Mouse (Mus musculus) myocyte (in vitro differentiated cells): ENCODE results near the gene Smg9. TPM values are rescaled to one million over a fixed set of nuclear protein-coding genes. Genes with fewer than 3 reads are reported as not detected.

Source experiments
- H3K27me3 ChIP-seq: one replicate; pipeline ENCODE4 v1.6.1; 2011; ENCODE audit not compliant: control insufficient read depth, insufficient read depth, insufficient read length
- H3K36me3 ChIP-seq: one replicate; pipeline ENCODE4 v1.6.1; 2011; ENCODE audit not compliant: control insufficient read depth, insufficient read depth
- H3K4me2 ChIP-seq: one replicate; pipeline ENCODE4 v1.6.1; 2011; ENCODE audit warnings: low read depth, control low read depth
- H3K4me3 ChIP-seq: one replicate; pipeline ENCODE4 v1.5.1; 2011; ENCODE audit warnings: mild to moderate bottlenecking, control low read depth, moderate library complexity
- H3K79me2 ChIP-seq: one replicate; pipeline ENCODE4 v1.6.1; 2011; ENCODE audit not compliant: control insufficient read depth, insufficient read depth
- H3ac ChIP-seq: one replicate; pipeline ENCODE4 v1.6.1; 2011; ENCODE audit not compliant: control insufficient read depth, insufficient read length
- CEBPB ChIP-seq: IDR thresholded peaks from 2 replicates; pipeline ENCODE4 v1.6.1; 2011; ENCODE audit warnings: mild to moderate bottlenecking, moderate library complexity; ENCODE audit not compliant: poor library complexity, insufficient read depth, severe bottlenecking
- E2F4 ChIP-seq: IDR thresholded peaks from one replicate; pipeline ENCODE4 v1.6.1; 2011; ENCODE audit warnings: mild to moderate bottlenecking, control low read depth, moderate library complexity; ENCODE audit not compliant: insufficient read depth
- MAX ChIP-seq: IDR thresholded peaks from one replicate; pipeline ENCODE4 v1.6.1; 2011; ENCODE audit warnings: low read depth, mild to moderate bottlenecking, control low read depth
- MYOD1 ChIP-seq, 3 experiments: IDR thresholded peaks; one replicate each; pipeline ENCODE4 v1.6.1; 2011; ENCODE audit warnings: control low read depth in 2 of 3, low read depth in 2 of 3, mild to moderate bottlenecking in 2 of 3, moderate library complexity in 1 of 3; ENCODE audit not compliant: insufficient read length in 2 of 3, control insufficient read depth in 1 of 3
- MYOG ChIP-seq, 3 experiments: IDR thresholded peaks; one replicate each; pipeline ENCODE4 v1.6.1; 2011; ENCODE audit warnings: control low read depth in 2 of 3, low read depth in 2 of 3, mild to moderate bottlenecking in 2 of 3; ENCODE audit not compliant: insufficient read length in 2 of 3, control insufficient read depth in 1 of 3, insufficient read depth in 1 of 3
- POLR2A ChIP-seq: IDR thresholded peaks from one replicate; pipeline ENCODE4 v1.6.1; 2011; ENCODE audit warnings: low read depth, mild to moderate bottlenecking, control low read depth, moderate library complexity; ENCODE audit not compliant: insufficient read length
- POLR2AphosphoS2 ChIP-seq: IDR thresholded peaks from one replicate; pipeline ENCODE4 v1.6.1; 2011; ENCODE audit warnings: low read depth, control low read depth; ENCODE audit not compliant: insufficient read length
- REST ChIP-seq: IDR thresholded peaks from one replicate; pipeline ENCODE4 v1.6.1; 2011; ENCODE audit warnings: mild to moderate bottlenecking, control low read depth, moderate library complexity; ENCODE audit not compliant: insufficient read depth, insufficient read length
- SRF ChIP-seq: IDR thresholded peaks from one replicate; pipeline ENCODE4 v1.6.1; 2011; ENCODE audit warnings: low read depth; ENCODE audit not compliant: control insufficient read depth, insufficient read length
- TCF12 ChIP-seq: IDR thresholded peaks from one replicate; pipeline ENCODE4 v1.6.1; 2011; ENCODE audit warnings: mild to moderate bottlenecking, control low read depth; ENCODE audit not compliant: poor library complexity, insufficient read depth, severe bottlenecking
- TCF3 ChIP-seq: IDR thresholded peaks from one replicate; pipeline ENCODE4 v1.6.1; 2011; ENCODE audit warnings: low read depth, control low read depth; ENCODE audit not compliant: insufficient read length
- USF1 ChIP-seq: IDR thresholded peaks from one replicate; pipeline ENCODE4 v1.6.1; 2011; ENCODE audit warnings: low read depth, mild to moderate bottlenecking, control low read depth, moderate library complexity
- polyA plus RNA-seq: library from polyadenylated mRNA; unstranded; fragments of >200 nt; fragmentation: generic; extraction: Trizol; gene quantifications from one replicate; pipeline ENCODE4 v1.2.1, GENCODE M21; 2012; ENCODE audit warnings: missing spikeins

The Smg9 gene
- polyA plus RNA-seq = 17.4 TPM

- peaks cover 9% of the 10 kb centered on the region for H3K79me2 ChIP-seq
- H3K4me3 ChIP-seq = peak within 1 kb of the TSS; percentile 75
- no peaks in the 10 kb centered on the region for H3K27me3 ChIP-seq
- H3K4me2 ChIP-seq = peak within 1 kb of the TSS; percentile 92
- no peaks in the 10 kb centered on the region for H3K36me3 ChIP-seq
- no peak for TF ChIP-seq REST
- no peak for TF ChIP-seq TCF3
- TF ChIP-seq E2F4 = no peak
- TF ChIP-seq SRF = no peak
- TF ChIP-seq MYOG (IDR thresholded peaks at IDR 0.05; ENCODE audit: control insufficient read depth in 1 of 3, insufficient read depth in 1 of 3, insufficient read length in 2 of 3, low read depth in 2 of 3) = peak in 1 of 3 experiments; percentile 11
- peak; percentile 71 for TF ChIP-seq POLR2AphosphoS2
- no peak for TF ChIP-seq TCF12
- TF ChIP-seq USF1 = no peak
- peak; percentile 57 for TF ChIP-seq POLR2A
- H3ac ChIP-seq = peak within 1 kb of the TSS; percentile 81
Measured at GRCm38 (mm10) chr7:24399256-24400081, at the start of gene Smg9. Smg9 (plus strand) TSS chr7:24399619.

GRCm38 (mm10) chr7:24355646-24356045 lies 43.8 kb upstream of the Smg9 start:
- Histone ChIP-seq H3K4me2 (no peak overlapping the region), H3K79me2 (no peaks in the 10 kb centered on the region), H3K4me3 (no peak overlapping the region), H3ac (no peak overlapping the region), H3K36me3 (no peaks in the 10 kb centered on the region), H3K27me3 (peaks cover 47% of the 10 kb centered on the region)
- TF ChIP-seq E2F4 = no peak
- TF ChIP-seq TCF12 = no peak
- no peak for TF ChIP-seq POLR2A
- TF ChIP-seq USF1 = no peak
- no peak for TF ChIP-seq TCF3
- no peak for TF ChIP-seq MYOG (IDR thresholded peaks at IDR 0.05; ENCODE audit: control insufficient read depth in 1 of 3, insufficient read depth in 1 of 3, insufficient read length in 2 of 3, low read depth in 2 of 3)
- no peak for TF ChIP-seq CEBPB

GRCm38 (mm10) chr7:24356081-24356480 lies 43.3 kb upstream of the Smg9 start:
- no peak overlapping the region for H3ac ChIP-seq
- no peaks in the 10 kb centered on the region for H3K36me3 ChIP-seq
- H3K4me3 ChIP-seq = no peak overlapping the region
- H3K79me2 ChIP-seq = no peaks in the 10 kb centered on the region
- H3K27me3 ChIP-seq = peaks cover 46% of the 10 kb centered on the region
- no peak overlapping the region for H3K4me2 ChIP-seq
- TF ChIP-seq SRF (no peak), POLR2A (no peak), TCF3 (no peak), TCF12 (no peak), REST (no peak), CEBPB (no peak), POLR2AphosphoS2 (no peak), MAX (no peak), MYOG (IDR thresholded peaks at IDR 0.05; ENCODE audit: control insufficient read depth in 1 of 3, insufficient read depth in 1 of 3, insufficient read length in 2 of 3, low read depth in 2 of 3) (no peak), E2F4 (no peak), MYOD1 (IDR thresholded peaks at IDR 0.05; ENCODE audit: control insufficient read depth in 1 of 3, insufficient read length in 2 of 3, low read depth in 2 of 3) (no peak), USF1 (no peak)

DNA sequence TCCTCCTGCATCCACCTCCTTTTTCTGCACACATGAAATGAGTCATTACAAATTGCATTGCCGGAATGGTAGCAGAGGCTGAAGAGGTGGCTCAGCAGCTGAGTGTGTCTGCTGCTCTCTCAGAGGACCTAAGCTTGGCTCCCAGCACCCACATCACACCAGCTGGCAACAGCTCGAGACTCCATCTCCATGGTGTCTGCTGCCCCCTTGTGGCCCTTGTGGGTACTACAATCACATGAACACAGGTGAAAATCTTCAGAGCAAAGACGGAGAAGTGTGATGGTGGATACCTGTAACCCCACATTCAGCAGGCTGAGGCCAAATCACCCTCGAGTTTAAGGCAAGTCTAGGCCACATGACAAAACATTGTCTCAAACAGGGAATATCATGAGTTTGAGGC lies 41.5 kb upstream of the Smg9 start:
- no peak overlapping the region for H3ac ChIP-seq
- no peaks in the 10 kb centered on the region for H3K36me3 ChIP-seq
- H3K4me2 ChIP-seq = no peak overlapping the region
- peaks cover 31% of the 10 kb centered on the region for H3K27me3 ChIP-seq
- H3K79me2 ChIP-seq = no peaks in the 10 kb centered on the region
- no peak overlapping the region for H3K4me3 ChIP-seq
- no peak for TF ChIP-seq E2F4
- TF ChIP-seq TCF12 = no peak
- TF ChIP-seq MYOD1 (IDR thresholded peaks at IDR 0.05; ENCODE audit: control insufficient read depth in 1 of 3, insufficient read length in 2 of 3, low read depth in 2 of 3) = no peak
- TF ChIP-seq REST = no peak
- TF ChIP-seq USF1 = no peak
- TF ChIP-seq POLR2A = no peak
- TF ChIP-seq TCF3 = no peak
- TF ChIP-seq SRF = no peak

DNA sequence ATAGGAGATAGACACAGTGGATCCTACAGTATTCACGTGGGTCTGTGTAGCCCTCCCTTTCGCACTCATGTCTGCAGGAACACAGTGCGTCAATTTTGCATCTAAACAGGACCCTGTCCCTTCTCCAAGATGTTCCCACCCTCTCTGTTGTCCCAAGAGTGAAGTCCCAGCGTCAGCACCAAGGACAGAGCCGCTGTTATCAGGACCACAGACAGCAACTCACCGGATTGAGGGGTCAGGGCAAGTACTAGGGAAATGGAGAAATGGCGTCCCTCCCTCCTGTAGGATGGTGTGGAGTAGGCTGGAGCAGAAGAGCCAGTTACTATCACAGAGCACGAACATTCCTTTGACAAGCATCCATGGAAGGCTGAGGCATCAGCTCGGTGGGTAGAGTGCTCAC lies 40.1 kb upstream of the Smg9 start:
- TF ChIP-seq CEBPB = no peak
- TF ChIP-seq REST = peak; percentile 91
- Histone ChIP-seq H3K4me3 (no peak overlapping the region), H3K36me3 (no peaks in the 10 kb centered on the region), H3K79me2 (no peaks in the 10 kb centered on the region), H3K4me2 (no peak overlapping the region), H3K27me3 (peaks cover 17% of the 10 kb centered on the region), H3ac (no peak overlapping the region)
